Mouse (Mus musculus) CH12.LX (cell line): ENCODE measurements at regions not wholly inside any gene's neighbourhood (a gene's known extent, or its start where the extent isn't known, plus 50 kb on each side); places are given as distances from the start of the nearest gene placed in this dataset.

Experiments used
- DNase-seq: peaks from one replicate; pipeline ENCODE4 v3.0.0-alpha.2; 2013; ENCODE audit errors: extremely low read depth
- H3K27ac ChIP-seq: 2 replicates; pipeline ENCODE4 v1.5.1; 2012; ENCODE audit warnings: low read depth, mild to moderate bottlenecking, control low read depth, moderate library complexity; ENCODE audit not compliant: insufficient read depth
- H3K27me3 ChIP-seq: replicated peaks from 2 replicates; pipeline ENCODE3; 2012; ENCODE audit warnings: inconsistent platforms
- H3K36me3 ChIP-seq, 2 experiments: replicated peaks in 1 of 2; 2 replicates each; pipeline versions ENCODE3 to v1.6.1; 2012; ENCODE audit warnings: inconsistent platforms in 1 of 2, low read length in 1 of 2, mild to moderate bottlenecking in 1 of 2, mixed read lengths in 1 of 2, moderate library complexity in 1 of 2; ENCODE audit not compliant: control insufficient read depth in 1 of 2, insufficient read depth in 1 of 2
- H3K4me1 ChIP-seq, 2 experiments: 2 replicates each; pipeline ENCODE4 v1.6.1; 2012; ENCODE audit warnings: inconsistent platforms in 1 of 2, moderate library complexity in 1 of 2; ENCODE audit not compliant: insufficient read depth in 2 of 2, control insufficient read depth in 1 of 2
- H3K4me2 ChIP-seq: 2 replicates; pipeline ENCODE4 v1.6.1; 2012; ENCODE audit warnings: low read depth, mild to moderate bottlenecking, control low read depth; ENCODE audit not compliant: poor library complexity, insufficient read depth, severe bottlenecking
- H3K4me3 ChIP-seq, 3 experiments: fragments of 150-350 bp in 1 of 3; sonication (generic) in 1 of 3; replicated peaks in 1 of 3; 2 replicates each; pipeline versions ENCODE3 to v1.5.1; 2011 to 2012; ENCODE audit warnings: low read depth in 2 of 3, low read length in 2 of 3, mild to moderate bottlenecking in 2 of 3, moderate library complexity in 2 of 3, control low read depth in 1 of 3, improper control_type of control experiment in 1 of 3, inconsistent platforms in 1 of 3, mixed read lengths in 1 of 3; ENCODE audit not compliant: poor library complexity in 1 of 3
- H3K79me2 ChIP-seq: replicated peaks from 2 replicates; pipeline ENCODE4 v1.6.1; 2012; ENCODE audit warnings: mild to moderate bottlenecking, moderate library complexity; ENCODE audit not compliant: control insufficient read depth, poor library complexity, insufficient read depth, severe bottlenecking; ENCODE audit errors: extremely low read depth
- H3K9ac ChIP-seq: 2 replicates; pipeline ENCODE4 v1.6.1; 2012; ENCODE audit warnings: low read depth, mild to moderate bottlenecking, control low read depth, moderate library complexity; ENCODE audit not compliant: insufficient read depth
- H3K9me3 ChIP-seq: replicated peaks from 2 replicates; pipeline ENCODE3; 2012; ENCODE audit warnings: low read length, inconsistent platforms, mixed read lengths
- CHD1 ChIP-seq: IDR thresholded peaks from 2 replicates; pipeline ENCODE4 v1.6.1; 2012; ENCODE audit warnings: low read depth, low read length, improper control_type of control experiment, inconsistent platforms
- CHD2 ChIP-seq: IDR thresholded peaks from 2 replicates; pipeline ENCODE4 v1.6.1; 2011; ENCODE audit warnings: low read length, improper control_type of control experiment
- E2F4 ChIP-seq: IDR thresholded peaks from 2 replicates; pipeline ENCODE4 v1.6.1; 2011; ENCODE audit warnings: low read depth, low read length, improper control_type of control experiment; ENCODE audit not compliant: insufficient replicate concordance
- GABPA ChIP-seq: IDR thresholded peaks from 2 replicates; pipeline ENCODE4 v1.6.1; 2012; ENCODE audit warnings: low read depth, low read length, improper control_type of control experiment, inconsistent platforms; ENCODE audit not compliant: insufficient replicate concordance
- JUN ChIP-seq: IDR thresholded peaks from 2 replicates; pipeline ENCODE4 v1.6.1; 2011; ENCODE audit warnings: low read depth, mild to moderate bottlenecking, low read length, improper control_type of control experiment, moderate library complexity; ENCODE audit not compliant: insufficient read depth
- MAFK ChIP-seq: IDR thresholded peaks from 2 replicates; pipeline ENCODE4 v1.6.1; 2011; ENCODE audit warnings: low read length, improper control_type of control experiment; ENCODE audit not compliant: insufficient replicate concordance
- MEF2A ChIP-seq: IDR thresholded peaks from 2 replicates; pipeline ENCODE4 v1.6.1; 2014; ENCODE audit warnings: low read depth, mild to moderate bottlenecking, inconsistent platforms, low read length, improper control_type of control experiment, borderline replicate concordance
- MXI1 ChIP-seq: IDR thresholded peaks from 2 replicates; pipeline ENCODE4 v1.6.1; 2011; ENCODE audit warnings: mild to moderate bottlenecking, low read depth, low read length, improper control_type of control experiment
- NELFE ChIP-seq: IDR thresholded peaks from 2 replicates; pipeline ENCODE4 v1.6.1; 2011; ENCODE audit warnings: low read depth, low read length, improper control_type of control experiment
- NRF1 ChIP-seq: IDR thresholded peaks from 2 replicates; pipeline ENCODE4 v1.6.1; 2014; ENCODE audit warnings: low read depth, mild to moderate bottlenecking, inconsistent platforms, low read length, improper control_type of control experiment, moderate library complexity
- PAX5 ChIP-seq: IDR thresholded peaks from 2 replicates; pipeline ENCODE4 v1.6.1; 2012; ENCODE audit warnings: low read length, inconsistent platforms, mixed read lengths
- POLR2A ChIP-seq: IDR thresholded peaks from 2 replicates; pipeline ENCODE4 v1.6.1; 2011; ENCODE audit warnings: low read depth, mild to moderate bottlenecking, improper control_type of control experiment, low read length
- POLR2AphosphoS2 ChIP-seq: IDR thresholded peaks from 2 replicates; pipeline ENCODE4 v1.6.1; 2011; ENCODE audit warnings: low read depth, low read length, improper control_type of control experiment
- RAD21 ChIP-seq: IDR thresholded peaks from 2 replicates; pipeline ENCODE4 v1.6.1; 2011; ENCODE audit warnings: low read depth, mild to moderate bottlenecking, low read length, improper control_type of control experiment, moderate library complexity
- RCOR1 ChIP-seq: conservative IDR thresholded peaks from 2 replicates; pipeline ENCODE4 v1.6.1; 2012; ENCODE audit warnings: low read depth, mild to moderate bottlenecking, inconsistent platforms, low read length, improper control_type of control experiment
- SMC3 ChIP-seq: IDR thresholded peaks from 2 replicates; pipeline ENCODE4 v1.6.1; 2011; ENCODE audit warnings: low read depth, low read length, improper control_type of control experiment
- UBTF ChIP-seq: IDR thresholded peaks from 2 replicates; pipeline ENCODE4 v1.6.1; 2012; ENCODE audit warnings: low read depth, mild to moderate bottlenecking, inconsistent platforms, low read length, improper control_type of control experiment, moderate library complexity
- USF2 ChIP-seq: conservative IDR thresholded peaks from 2 replicates; pipeline ENCODE4 v1.6.1; 2011; ENCODE audit warnings: low read depth, low read length, improper control_type of control experiment
- ZNF384 ChIP-seq: IDR thresholded peaks from 2 replicates; pipeline ENCODE4 v1.6.1; 2012; ENCODE audit warnings: low read depth, low read length, improper control_type of control experiment, inconsistent platforms
- dilution Hi-C: fragments of 300-500 bp; cut with MboI; formaldehyde crosslinking; loops from 2 replicates; pipeline ENCODE4 v1.14.3; 2020; ENCODE audit warnings: low sequenced_read_pairs; ENCODE audit not compliant: extremely low pct_unique_long_range_greater_than_20kb, extremely low pct_ligation_motif_present
- in situ Hi-C: fragments of 300-500 bp; cut with MboI; formaldehyde crosslinking; loops from 3 replicates; pipeline ENCODE4 v1.14.3; 2019; ENCODE audit warnings: low sequenced_read_pairs, low pct_ligation_motif_present, low pct_unique_long_range_greater_than_20kb, mixed read lengths

GRCm38 (mm10) chr6:141188036-141188435 is 61.0 kb upstream of the Pde3a start:
- DNase-seq, result no peak
- in situ Hi-C loops (no loop called here), dilution Hi-C loops (no loop called here)
- no peak for TF ChIP-seq MEF2A
- Histone ChIP-seq H3K27me3 (no peaks in the 10 kb centered on the region), H3K4me3 (no peak overlapping the region), H3K4me2 (no peak overlapping the region), H3K36me3 (no peaks in the 10 kb centered on the region), H3K4me1 (no peaks in the 10 kb centered on the region), H3K9me3 (no peaks in the 10 kb centered on the region), H3K79me2 (no peaks in the 10 kb centered on the region), H3K27ac (no peak overlapping the region), H3K9ac (no peak overlapping the region)

- H3K27ac ChIP-seq, result no peak overlapping the region
- no peaks in the 10 kb centered on the region for H3K36me3 ChIP-seq
- no peak for DNase-seq
- H3K4me3 ChIP-seq, result no peak overlapping the region
- no peak for TF ChIP-seq E2F4
- TF ChIP-seq UBTF, result no peak
- no peak for TF ChIP-seq NRF1
- no peak for TF ChIP-seq RAD21
- TF ChIP-seq ZNF384, result no peak
- TF ChIP-seq CHD1, result no peak
- TF ChIP-seq MEF2A, result no peak
- TF ChIP-seq RCOR1, result no peak
- TF ChIP-seq POLR2AphosphoS2, result no peak
- TF ChIP-seq SMC3, result no peak
- TF ChIP-seq PAX5, result no peak
- TF ChIP-seq NELFE, result no peak
- TF ChIP-seq MXI1, result no peak
- in situ Hi-C loops, result no loop called here
- dilution Hi-C loops, result no loop called here
- H3K9ac ChIP-seq, result no peak overlapping the region
- no peak overlapping the region for H3K4me2 ChIP-seq
- H3K4me1 ChIP-seq, result no peaks in the 10 kb centered on the region
- no peaks in the 10 kb centered on the region for H3K27me3 ChIP-seq
- H3K9me3 ChIP-seq, result no peaks in the 10 kb centered on the region
- no peaks in the 10 kb centered on the region for H3K79me2 ChIP-seq
Observed at GRCm38 (mm10) chr6:141189093-141189492, 60.0 kb upstream of the Pde3a start.

- H3K4me2 ChIP-seq, result no peak overlapping the region
- H3K36me3 ChIP-seq, result no peaks in the 10 kb centered on the region
- no peaks in the 10 kb centered on the region for H3K9me3 ChIP-seq
- no peaks in the 10 kb centered on the region for H3K79me2 ChIP-seq
- in situ Hi-C loops, result no loop called here
- H3K4me1 ChIP-seq, result no peaks in the 10 kb centered on the region
- no peaks in the 10 kb centered on the region for H3K27me3 ChIP-seq
- no peak overlapping the region for H3K9ac ChIP-seq
- H3K27ac ChIP-seq, result no peak overlapping the region
- TF ChIP-seq CHD1 (no peak), CHD2 (no peak), MAFK (no peak), NELFE (no peak), ZNF384 (no peak), POLR2A (no peak), JUN (no peak), GABPA (no peak), SMC3 (no peak), UBTF (no peak), USF2 (no peak)
- no peak for DNase-seq
- dilution Hi-C loops, result no loop called here
- no peak overlapping the region for H3K4me3 ChIP-seq
Observed at GRCm38 (mm10) chr6:141189701-141190100, 59.4 kb upstream of the Pde3a start.
